Mouse (Mus musculus): ENCODE measurements around the gene Arhgap24. TPM values are rescaled to one million over a fixed set of nuclear protein-coding genes. Genes with fewer than 3 reads are reported as not detected.
"Not testable (repeated sequence)": the region's sequence is repeated elsewhere in the genome, so short reads cannot be mapped to it uniquely, and the experiment has no call there.

Gene Arhgap24
- total RNA-seq, 1 experiment from 2014 or later = 32.9 TPM

DNA sequence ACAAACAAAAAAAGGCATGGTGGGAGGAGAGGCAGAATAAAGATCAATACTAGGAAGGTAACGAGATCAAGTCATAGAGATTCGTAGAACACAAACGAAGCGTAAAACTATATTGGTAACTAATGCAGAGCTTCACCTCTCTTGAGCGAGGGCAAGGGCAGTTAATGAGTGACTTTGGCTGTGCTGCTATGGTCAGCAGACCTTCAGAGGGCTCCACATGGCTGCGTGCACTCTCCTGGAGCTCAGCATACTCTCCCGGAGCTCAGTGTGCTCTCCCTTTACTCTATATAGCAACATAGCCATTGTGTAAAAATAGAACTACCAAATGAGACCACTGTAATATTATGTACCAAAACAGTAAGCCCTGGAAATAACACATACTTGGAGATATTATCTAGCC lies 336.4 kb downstream of the Arhgap24 start:
- ATAC-seq (ENCODE audit: extremely low read depth, insufficient number of reproducible peaks, low FRiP score, poor library complexity, severe bottlenecking) = no peak

DNA sequence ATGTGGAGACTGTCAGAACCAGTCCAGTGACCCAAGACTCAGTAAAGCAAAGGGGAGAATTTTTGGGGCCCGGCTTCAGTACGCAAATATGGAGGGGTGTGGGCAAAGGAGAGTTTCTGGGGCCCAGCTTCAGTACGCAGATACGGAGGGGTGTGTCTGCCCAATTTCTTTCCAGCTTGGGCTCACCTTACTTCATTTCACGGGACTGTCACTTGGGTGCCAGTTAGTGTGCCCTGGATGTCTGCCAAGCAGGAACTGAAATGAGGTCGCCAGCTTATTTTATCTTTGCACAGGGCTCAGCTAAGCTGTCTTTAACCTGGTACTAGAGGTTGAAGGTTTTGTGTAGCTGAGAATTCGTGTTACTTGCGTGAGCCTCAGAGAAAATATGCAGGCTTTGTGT lies 344.3 kb downstream of the Arhgap24 start:
- no peak for ATAC-seq (ENCODE audit: extremely low read depth, insufficient number of reproducible peaks, low FRiP score, poor library complexity, severe bottlenecking)

DNA sequence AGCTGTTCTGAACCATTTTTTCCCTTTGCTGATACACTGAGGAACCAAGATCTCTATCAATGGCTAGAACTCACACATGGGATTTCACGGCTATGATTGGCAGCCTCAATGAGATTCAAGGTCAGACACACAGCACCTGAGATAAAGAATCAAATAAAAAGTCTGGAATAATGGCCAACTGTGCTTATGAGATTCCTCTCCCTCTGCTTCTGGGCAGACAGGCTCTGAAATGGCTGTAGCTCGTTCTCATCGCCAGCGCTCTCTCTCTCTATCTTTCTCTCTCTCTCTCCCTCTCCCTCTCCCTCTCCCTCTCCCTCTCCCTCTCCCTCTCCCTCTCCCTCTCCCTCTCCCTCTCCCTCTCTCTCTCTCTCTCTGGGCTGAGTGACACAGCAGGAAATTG lies 357.9 kb downstream of the Arhgap24 start:
- no peak for ATAC-seq (ENCODE audit: extremely low read depth, insufficient number of reproducible peaks, low FRiP score, poor library complexity, severe bottlenecking)

DNA sequence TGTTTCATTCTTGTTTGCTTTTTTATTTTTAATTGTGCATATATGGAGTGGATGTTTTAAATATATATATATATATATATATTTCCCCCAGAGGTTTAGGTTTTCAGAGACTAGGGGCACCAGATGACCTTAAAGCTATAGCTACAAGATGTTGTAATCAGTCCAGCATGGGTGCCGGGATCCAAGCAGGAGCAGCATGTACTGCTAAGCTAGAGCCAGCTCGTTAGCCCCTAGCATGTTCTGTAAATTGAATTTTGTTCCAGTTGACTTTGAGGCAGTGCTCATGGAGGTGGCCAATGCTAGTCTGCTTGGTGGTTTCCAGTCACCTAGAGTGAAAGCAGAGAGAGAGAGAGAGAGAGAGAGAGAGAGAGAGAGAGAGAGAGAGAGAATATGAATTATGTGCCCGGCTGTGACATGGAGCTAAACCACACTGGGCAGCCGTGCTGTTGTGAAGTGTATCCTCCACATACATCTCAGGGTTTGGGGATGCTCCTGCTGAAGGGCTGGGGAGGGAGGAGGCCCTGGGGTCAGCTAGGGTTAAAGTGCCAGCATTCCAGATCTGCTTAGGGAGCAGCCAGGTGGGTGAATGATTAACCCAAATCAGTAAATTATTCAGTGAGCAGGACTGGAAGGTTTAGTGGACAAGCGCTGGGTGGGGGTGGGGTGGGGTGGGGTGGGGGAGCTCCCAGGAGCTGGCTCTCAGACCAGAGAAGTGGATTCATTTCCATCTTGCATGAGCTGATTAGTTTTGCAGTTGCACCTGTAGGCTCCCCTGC lies 362.9 kb downstream of the Arhgap24 start:
- ATAC-seq (ENCODE audit: extremely low read depth, insufficient number of reproducible peaks, low FRiP score, poor library complexity, severe bottlenecking) = no peak

DNA sequence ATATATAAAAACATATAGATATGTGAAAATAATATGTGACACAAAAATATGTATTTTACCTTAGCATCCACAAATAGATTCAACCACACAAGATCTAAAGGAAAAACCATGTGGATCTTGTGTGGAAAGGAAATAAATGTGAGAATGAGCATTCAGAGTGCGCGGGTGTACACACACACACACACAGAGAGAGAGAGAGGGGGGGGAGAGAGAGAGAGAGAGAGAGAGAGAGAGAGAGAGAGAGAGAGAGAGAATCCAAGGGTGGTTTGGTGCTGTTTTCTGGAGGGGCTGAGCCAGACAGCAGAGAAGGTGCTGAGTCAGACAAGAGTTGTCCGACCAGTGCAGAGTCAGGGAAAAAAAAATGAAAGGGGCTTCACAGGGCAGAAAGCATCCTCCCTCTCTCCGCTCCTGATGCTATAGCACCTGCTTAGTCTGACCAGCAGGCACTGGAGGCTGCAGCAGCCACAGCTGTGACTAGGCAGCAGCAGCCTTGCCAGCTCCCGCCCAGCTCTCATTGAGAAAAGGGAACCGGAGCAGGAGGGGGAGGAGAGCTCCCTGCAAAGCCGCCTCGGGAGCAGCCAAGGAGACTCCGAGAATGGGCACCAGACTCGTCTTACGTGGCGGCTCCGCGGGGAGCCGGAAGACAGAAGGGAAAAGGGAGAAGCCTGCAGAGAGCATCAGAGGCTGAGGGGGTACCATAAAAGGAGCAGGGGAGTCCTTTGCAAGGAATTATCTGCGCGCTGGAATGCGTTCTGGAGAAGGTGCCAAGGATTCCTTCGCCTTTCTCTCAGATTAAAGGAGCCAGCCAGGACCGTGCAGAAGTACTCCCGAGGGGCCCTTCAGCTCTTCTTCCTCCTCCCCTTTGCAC lies 363.8 kb downstream of the Arhgap24 start:
- ATAC-seq (ENCODE audit: extremely low read depth, insufficient number of reproducible peaks, low FRiP score, poor library complexity, severe bottlenecking) = no peak

DNA sequence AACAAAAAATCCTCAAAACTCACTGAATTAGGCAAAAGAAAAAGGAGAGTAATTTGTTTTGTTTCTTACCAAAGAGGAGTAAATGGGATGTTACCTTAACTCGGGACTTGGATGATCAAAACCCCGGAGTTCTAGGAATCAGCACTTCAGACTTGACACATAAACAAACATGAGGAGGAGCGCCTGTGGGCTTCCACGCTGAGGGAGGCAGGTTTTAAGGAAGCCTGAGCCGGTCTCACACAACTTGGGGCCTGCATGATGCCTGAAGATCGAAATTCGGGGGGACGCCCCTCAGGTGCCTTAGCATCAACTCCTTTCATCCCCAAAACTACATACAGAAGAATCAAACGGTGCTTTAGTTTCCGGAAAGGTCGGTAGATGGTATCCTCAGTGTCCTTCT lies 364.6 kb downstream of the Arhgap24 start:
- ATAC-seq (ENCODE audit: extremely low read depth, insufficient number of reproducible peaks, low FRiP score, poor library complexity, severe bottlenecking) = no peak

DNA sequence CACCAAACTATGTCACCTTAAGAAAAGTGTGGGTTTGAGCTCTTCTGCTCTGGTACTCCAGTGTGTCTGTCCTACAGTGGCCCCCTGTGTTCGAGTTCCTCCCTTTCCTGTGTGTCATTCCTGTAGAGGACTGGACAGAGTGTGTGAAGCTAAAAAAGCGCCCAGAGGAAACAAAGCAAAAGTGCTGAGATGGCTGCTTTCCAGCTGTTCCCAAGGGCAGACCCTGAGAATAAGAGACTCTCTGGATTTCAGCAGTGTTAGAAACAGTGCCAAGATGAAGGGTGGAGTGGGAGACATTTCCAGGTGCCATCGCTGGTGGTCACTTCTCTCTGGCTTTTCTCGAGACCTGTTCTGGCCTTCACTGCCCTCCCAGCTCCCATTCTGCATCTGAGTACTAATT lies 366.7 kb downstream of the Arhgap24 start:
- no peak for ATAC-seq (ENCODE audit: extremely low read depth, insufficient number of reproducible peaks, low FRiP score, poor library complexity, severe bottlenecking)

DNA sequence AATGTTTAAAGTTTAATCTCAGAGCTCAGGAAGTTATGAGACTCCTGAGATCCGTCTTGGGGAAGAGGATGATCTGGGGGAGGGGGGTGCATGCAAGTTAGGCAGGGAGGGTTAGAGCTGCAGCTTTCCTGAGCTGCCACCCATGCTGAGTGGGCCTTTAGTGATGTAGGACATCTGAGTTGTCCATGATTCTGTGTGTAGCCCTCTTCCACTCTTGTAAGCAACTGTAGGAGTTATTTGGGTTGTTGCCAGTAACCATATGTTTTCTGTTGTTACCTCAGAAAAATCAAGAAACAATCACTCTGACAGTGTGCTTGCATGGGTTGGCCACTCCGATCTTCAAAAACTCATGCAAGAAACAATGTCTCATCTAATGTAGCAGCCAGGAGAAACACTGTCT lies 370.6 kb downstream of the Arhgap24 start:
- ATAC-seq (ENCODE audit: extremely low read depth, insufficient number of reproducible peaks, low FRiP score, poor library complexity, severe bottlenecking) = no peak

DNA sequence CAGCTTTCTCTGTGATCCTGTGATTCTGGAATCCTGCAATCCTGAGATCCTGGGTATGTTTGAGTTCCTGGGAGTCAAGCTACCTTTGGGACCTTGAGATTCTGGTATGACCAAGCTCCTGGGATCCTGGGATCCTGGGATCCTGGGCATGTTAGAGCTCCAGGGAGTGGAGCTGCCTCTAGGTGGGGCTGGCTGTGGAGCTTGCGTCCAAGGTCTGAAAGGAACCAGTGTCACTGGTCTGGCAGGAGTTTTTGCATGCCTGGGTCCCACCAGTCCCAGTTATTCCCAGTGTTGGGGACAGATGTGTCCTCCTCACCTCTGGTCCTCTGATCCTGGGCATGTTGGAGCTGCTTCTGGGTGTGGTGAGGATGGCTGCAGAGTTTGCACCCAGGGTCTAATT lies 372.6 kb downstream of the Arhgap24 start:
- no peak for ATAC-seq (ENCODE audit: extremely low read depth, insufficient number of reproducible peaks, low FRiP score, poor library complexity, severe bottlenecking)

DNA sequence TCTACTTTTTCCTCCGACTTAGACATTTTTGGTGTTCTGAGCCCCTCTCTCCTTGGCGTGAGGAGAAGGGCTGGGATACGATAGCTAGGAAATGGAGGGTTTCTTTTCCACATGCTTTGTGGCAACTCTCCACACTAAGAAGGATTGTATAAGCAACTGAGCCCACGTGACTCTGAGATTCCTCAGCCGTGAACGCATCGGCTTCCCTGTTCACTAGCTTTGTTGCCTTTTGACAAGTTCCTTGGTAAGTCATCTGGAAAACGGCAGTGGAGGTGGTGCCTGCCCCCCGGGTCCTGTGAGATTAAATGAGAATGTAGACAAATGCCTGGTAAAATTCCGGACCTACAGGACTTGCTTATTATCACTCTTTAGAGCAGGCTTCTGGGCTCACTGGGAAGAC lies 374.6 kb downstream of the Arhgap24 start:
- ATAC-seq (ENCODE audit: extremely low read depth, insufficient number of reproducible peaks, low FRiP score, poor library complexity, severe bottlenecking) = no peak

DNA sequence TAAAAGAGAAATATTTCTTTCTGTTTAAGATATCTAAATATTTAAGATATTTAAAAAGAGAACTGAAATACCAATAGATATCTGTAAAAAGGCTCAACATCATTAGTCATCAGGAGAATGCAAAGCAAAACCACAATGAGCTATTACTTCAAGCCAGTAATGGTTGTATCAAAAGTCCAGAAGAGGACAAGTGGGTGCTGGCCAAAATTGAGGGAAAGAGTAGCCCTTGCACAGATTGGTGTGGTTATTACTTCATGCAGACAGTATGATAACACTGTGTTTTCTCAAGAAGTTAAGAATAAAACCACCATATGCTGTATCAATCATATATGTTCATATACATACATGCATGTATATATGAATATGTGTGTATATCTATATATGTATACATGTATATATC lies 376.9 kb downstream of the Arhgap24 start:
- no peak for ATAC-seq (ENCODE audit: extremely low read depth, insufficient number of reproducible peaks, low FRiP score, poor library complexity, severe bottlenecking)

DNA sequence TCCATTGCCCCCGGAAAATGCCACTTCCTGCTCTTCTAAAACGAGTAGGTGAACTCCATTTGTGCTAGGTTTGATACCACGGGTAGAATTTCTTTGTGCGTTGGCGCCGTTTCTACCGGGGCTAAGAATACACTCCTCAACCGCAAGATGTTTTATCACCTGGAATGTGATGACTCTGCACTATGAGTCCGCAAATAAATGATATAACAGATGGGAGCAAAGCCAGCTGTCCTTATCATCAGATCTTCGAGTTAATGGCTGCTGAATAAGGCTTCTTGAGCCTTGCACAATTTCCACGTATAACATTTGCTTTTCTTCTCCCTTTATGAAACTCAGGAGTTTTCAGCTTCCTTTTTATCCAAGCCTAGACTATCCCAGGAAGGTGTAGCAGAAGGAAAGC lies 378.6 kb downstream of the Arhgap24 start:
- ATAC-seq (ENCODE audit: extremely low read depth, insufficient number of reproducible peaks, low FRiP score, poor library complexity, severe bottlenecking) = no peak

DNA sequence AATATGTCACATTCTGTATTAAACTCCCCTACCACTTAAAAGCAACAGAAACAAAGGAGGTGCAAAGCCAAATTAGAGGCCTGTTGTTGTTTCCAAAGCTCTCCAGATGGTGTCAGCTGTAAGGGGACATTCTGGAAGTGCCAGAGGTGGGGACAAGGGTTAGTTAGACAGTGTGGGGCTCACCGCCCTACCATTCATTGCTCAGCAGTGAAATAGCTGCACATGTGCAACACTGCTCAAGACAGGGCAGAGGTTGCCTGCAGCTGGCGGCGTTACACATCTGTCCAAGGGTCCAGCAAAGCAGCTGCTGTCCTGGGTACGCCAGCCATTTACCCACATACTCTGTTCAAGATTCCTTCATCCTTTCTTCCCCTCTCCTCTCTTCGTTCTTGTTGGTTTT lies 387.0 kb downstream of the Arhgap24 start:
- no peak for ATAC-seq (ENCODE audit: extremely low read depth, insufficient number of reproducible peaks, low FRiP score, poor library complexity, severe bottlenecking)

DNA sequence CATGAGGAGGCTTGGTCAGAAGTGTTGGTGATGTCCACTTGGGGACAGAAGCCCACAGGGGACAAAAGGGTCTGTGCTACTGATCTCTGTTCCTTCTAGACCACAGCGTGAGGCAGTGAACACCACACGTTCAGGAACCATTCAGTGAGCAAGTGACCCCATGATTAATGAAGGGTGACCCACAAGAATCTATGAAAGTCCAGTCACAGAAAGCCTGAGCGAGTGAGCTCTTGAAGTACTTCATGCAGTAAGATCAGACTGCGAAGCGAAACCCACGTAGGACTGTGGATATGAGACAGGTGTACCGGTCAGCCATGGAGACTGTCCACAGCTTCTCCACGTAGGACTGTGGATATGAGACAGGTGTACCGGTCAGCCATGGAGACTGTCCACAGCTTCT lies 391.8 kb downstream of the Arhgap24 start:
- ATAC-seq (ENCODE audit: extremely low read depth, insufficient number of reproducible peaks, low FRiP score, poor library complexity, severe bottlenecking) = not testable (repeated sequence)

DNA sequence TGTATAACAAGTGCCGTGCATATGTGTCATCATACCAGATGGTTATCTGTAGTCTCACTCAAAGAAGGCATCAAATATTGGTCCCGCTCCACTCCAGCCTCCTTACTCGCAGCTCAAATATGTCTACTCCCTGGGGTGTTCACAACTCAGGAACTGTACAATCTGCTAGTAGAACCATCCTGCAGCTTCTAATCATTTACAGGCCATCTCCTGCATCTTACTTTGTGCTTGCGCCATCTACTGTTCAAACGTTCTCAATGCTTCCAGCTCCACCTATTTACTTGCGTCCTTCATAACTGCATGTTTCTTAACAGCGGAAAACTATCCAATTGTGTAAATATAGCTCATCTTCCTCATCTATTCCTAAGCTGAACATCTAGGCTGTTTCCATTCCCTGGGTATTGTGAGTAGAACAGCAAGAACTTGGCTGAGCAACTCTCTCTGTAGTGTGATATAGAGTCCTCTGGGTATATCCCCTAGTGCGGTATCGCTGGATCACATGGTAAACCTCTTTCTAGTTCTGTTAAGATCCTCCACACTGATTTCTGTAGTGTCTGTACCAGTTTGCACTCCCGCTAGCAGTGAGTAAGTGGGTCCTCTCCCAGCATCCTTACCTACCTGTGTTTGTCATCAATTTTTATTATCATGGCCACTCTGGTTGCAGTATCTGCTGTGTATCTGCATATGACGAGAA lies 393.6 kb downstream of the Arhgap24 start:
- peak; percentile 41; the same call in 1 of the 2 replicates for ATAC-seq (ENCODE audit: extremely low read depth, insufficient number of reproducible peaks, low FRiP score, poor library complexity, severe bottlenecking)

DNA sequence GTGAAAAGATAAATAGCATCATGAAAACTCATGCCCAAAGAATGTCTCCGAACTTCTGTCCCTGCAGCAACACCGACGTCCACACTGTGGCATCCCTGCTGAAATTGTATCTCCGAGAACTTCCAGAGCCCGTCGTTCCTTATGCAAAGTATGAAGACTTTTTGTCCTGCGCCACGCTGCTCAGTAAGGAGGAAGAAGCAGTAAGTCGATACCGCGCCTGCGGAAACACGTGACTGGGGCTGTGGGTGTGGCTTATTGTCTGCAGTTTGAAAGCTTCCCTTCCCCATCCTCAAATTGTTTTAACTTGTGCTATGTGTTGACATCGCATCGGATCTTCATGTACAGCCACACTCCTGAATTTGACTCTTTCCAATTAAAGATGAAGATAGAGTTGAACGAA lies 394.4 kb downstream of the Arhgap24 start:
- peak; percentile 48; the same call in 1 of the 2 replicates for ATAC-seq (ENCODE audit: extremely low read depth, insufficient number of reproducible peaks, low FRiP score, poor library complexity, severe bottlenecking)

DNA sequence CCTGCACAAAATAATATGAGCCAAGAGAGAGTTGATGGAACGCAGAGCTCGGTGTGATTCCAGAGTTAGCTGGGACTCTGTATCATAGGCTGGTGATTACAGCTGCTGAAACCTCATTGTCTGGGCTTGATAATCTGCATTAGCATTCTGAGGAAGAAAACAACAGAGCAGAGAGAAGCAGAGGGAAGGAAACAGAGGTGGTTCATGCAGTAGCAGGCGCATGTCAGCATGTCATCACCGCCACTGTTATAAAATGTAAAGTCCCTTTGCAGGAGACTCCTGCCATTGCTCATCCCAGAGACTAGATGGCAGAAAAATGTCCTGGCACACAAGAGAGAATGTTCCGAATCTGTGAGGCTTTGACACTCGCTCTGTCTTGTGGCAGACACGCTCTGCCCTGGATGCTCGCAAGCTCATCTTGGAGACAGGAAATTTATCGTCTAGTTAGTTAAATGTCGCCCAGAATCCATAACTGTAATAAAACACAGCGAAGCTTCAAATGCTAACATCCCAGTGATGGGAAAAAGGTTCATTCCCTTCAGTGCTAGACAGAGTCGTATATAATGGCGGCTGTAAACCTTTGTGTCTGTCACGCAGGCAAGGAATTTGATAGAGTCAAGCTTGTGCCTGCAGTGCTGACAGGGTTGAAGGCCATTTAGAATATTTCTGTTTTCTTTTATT lies 407.4 kb downstream of the Arhgap24 start:
- ATAC-seq (ENCODE audit: extremely low read depth, insufficient number of reproducible peaks, low FRiP score, poor library complexity, severe bottlenecking) = no peak

DNA sequence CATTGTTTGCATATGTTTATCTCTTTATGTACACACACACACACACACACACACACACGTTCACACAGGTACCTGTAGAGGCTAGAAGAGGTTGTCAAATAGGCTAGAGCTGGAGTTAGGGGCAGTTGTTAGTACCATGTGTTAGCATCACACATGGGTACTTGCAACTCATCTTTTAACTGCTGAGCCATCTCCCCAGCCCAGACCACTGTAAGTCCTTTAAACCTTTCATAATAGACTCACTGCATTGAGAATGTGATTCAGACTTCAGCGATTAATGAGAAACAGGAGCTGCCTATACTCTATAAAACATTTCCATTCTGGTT lies 407.9 kb downstream of the Arhgap24 start:
- ATAC-seq (ENCODE audit: extremely low read depth, insufficient number of reproducible peaks, low FRiP score, poor library complexity, severe bottlenecking) = no peak

DNA sequence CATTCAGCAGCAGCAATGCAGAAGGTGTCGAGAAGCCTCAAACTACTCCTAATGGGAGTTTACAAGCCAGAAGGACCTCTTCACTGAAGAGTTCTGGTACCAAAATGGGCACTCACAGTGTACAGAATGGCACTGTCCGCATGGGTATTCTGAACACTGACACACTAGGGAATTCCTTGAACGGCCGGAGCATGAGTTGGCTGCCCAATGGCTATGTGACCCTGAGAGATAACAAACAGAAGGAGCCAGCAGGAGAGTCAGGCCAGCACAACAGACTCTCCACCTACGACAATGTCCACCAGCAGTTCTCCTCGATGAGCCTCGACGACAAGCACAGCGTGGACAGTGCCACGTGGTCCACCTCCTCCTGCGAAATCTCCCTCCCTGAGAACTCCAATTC lies 411.0 kb downstream of the Arhgap24 start:
- no peak for ATAC-seq (ENCODE audit: extremely low read depth, insufficient number of reproducible peaks, low FRiP score, poor library complexity, severe bottlenecking)
